Mouse (Mus musculus): ENCODE measurements at regions not wholly inside any gene's neighbourhood (a gene's known extent, or its start where the extent isn't known, plus 50 kb on each side); places are given as distances from the start of the nearest gene placed in this dataset.

- no peak for TF ChIP-seq GATA1 (IDR thresholded peaks at IDR 0.05; ENCODE audit: low read length)
These were observed 603.9 kb downstream of the Rps29 start for GRCm38 (mm10) chr12:68554943-68555627.

GRCm38 (mm10) chr12:68554292-68554691 is 604.7 kb downstream of the Rps29 start:
- no peak for TF ChIP-seq GATA1 (IDR thresholded peaks at IDR 0.05; ENCODE audit: low read length)

- TF ChIP-seq GATA1 (IDR thresholded peaks at IDR 0.05; ENCODE audit: low read length) = no peak
These were observed 617.2 kb downstream of the Rps29 start for GRCm38 (mm10) chr12:68541811-68542210.

GRCm38 (mm10) chr12:68500794-68501193 is 658.2 kb downstream of the Rps29 start:
- TF ChIP-seq GATA1 (IDR thresholded peaks at IDR 0.05; ENCODE audit: low read length) = no peak

GRCm38 (mm10) chr12:68463032-68463431 is 696.0 kb downstream of the Rps29 start:
- no peak for TF ChIP-seq GATA1 (IDR thresholded peaks at IDR 0.05; ENCODE audit: low read length)

DNA sequence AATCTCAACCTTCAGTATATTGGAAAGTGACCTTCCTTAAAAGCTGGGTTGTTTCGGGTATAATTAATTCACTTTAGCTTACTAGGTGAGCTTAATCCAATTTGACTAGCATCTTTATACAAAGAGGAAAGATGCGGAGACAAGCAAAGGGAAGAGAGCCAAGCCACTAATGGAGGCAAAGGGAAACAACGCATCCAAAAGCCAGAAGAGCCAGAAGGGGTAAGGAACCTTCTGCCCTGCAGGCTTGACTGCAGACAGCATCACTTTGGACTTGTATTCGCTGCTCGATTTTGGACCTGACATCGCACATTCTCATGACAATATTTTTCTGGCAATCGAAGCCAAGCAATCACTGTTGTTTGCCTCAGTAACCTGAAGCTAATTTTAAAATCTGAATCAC is 700.8 kb downstream of the Rps29 start:
- TF ChIP-seq GATA1 (IDR thresholded peaks at IDR 0.05; ENCODE audit: low read length) = no peak

GRCm38 (mm10) chr12:68426601-68427000 is 732.4 kb downstream of the Rps29 start:
- no peak for TF ChIP-seq GATA1 (IDR thresholded peaks at IDR 0.05; ENCODE audit: low read length)

DNA sequence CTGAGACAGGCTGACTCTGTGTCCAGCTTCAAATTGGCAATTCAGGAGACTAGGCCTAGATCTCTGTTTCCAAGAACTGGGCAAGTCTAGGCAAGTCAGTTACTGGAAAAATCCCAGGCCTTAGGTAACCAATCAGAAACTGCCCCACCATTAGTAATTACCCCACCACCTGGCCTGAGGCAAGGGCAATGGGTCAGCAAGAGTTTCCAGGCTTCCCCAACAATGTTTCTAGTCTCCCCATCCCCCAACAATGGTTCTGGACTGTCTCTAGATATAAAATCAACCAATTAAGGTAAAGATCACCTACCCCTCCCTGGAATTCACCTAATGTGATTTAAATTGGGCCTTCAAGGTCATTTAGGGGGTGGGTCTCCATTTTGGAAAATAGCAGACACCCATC is 734.0 kb downstream of the Rps29 start:
- no peak for TF ChIP-seq GATA1 (IDR thresholded peaks at IDR 0.05; ENCODE audit: low read length)

All from G1E-ER4 (cell line).